Mouse (Mus musculus): ENCODE results near the gene Ankrd54.
"Not testable (repeated sequence)": the region's sequence is repeated elsewhere in the genome, so short reads cannot be mapped to it uniquely, and the experiment has no call there.

Gene Ankrd54

DNA sequence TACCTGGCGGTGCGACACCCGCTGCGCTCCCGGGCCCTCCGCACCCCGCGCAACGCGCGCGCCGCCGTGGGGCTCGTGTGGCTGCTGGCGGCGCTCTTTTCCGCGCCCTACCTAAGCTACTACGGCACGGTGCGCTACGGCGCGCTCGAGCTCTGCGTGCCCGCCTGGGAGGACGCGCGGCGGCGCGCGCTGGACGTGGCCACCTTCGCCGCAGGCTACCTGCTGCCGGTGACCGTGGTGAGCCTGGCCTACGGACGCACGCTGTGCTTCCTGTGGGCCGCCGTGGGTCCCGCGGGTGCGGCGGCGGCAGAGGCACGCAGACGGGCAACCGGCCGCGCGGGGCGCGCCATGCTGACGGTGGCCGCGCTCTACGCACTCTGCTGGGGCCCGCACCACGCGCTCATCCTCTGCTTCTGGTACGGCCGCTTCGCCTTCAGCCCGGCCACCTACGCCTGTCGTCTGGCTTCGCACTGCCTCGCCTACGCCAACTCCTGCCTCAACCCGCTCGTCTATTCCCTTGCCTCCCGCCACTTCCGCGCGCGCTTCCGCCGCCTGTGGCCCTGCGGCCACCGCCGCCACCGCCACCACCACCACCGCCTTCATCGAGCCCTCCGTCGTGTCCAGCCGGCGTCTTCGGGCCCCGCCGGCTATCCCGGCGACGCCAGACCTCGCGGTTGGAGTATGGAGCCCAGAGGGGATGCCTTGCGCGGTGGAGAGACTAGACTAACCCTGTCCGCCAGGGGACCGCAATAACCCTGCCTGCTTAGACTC is 19.8 kb downstream of the Ankrd54 start:
- no peak for DNase-seq (ENCODE audit: low read depth)

DNA sequence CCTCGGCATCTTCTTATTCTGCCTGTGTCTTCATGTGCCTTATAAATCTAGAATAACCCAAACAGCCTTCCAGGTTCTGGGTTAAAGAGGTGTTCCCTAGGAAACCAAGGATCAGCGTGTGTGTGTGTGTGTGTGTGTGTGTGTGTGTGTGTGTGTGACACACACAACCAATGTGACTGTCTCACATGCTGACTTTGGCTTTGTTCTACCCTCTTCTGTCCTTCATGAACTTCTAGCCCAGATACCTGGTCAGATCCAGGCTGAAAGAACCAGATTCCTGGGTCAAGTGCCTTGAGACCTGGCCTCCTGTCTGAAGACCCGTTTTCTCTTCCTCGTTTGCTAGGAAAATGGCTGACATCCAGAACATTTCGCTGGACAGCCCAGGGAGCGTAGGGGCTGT is 21.1 kb downstream of the Ankrd54 start, which contains the start of gene Galr3:
Gene Galr3, plus strand, starts transcription at position 301 of the 400 bp plus-strand sequence.
- no peak for DNase-seq (ENCODE audit: low read depth)

DNA sequence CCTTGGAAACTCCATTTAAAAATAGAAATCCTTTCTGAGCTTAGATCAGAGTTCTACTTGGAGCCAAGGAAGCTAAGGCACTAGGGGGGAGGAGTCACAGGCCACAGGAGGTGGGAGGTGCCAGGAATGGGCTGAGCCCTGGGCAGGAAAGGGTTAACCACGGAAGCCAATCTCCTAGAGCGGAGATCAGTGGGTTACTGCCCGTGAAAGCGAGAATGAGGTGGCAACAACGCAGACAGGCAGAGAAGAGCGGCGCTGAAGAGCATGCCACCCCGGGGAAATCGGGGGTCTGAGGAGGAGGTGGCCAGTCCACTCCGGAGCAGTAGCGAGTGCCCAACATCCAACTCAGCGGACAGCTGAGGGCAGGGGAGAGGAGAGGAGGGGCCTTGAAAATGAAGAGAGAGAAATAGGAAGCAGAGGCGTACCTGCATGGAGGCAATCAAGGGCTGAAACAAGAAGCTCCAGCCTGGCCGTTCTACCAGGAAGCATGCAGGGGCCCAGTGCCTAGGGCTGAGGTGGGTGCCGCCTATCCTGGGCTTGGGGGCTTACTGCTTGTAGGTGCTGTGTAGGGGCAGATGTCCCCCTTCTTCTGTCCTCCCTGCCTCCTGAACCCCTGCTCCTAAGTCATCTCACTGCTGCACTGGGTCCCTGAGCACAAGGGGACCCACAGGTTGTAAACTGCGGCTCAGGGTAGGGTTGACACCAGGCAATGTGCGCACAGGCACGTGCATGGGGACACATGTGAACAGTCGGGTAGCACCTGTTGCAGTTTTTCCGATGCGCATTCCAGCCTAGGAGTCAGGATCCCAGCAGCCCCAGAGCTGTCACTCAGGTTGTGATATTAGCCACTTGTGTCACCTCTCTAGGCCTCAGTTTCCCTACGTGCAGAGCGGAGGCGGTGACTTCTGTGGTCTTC is 21.9 kb downstream of the Ankrd54 start:
- no peak for DNase-seq (ENCODE audit: low read depth)

DNA sequence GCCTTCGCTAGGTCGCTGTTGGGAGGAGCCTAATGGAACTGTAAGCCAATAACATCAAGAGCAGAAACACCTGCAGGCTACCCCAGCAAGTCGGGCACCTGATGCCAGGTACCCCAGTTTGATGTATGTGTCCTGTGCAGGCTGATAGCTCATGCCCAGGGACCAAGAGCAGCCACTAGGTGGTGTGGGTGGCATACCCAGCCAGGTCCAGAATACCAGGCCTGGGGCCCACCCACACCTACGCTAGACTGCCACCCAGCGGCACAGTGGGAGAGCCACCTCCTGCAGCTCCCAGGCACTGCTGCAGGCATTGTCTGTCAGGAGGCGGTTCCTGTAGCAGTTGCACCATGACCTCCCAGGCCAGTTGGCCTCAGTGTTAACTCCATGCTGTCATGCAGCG is 23.8 kb downstream of the Ankrd54 start:
- DNase-seq (ENCODE audit: low read depth), result peak; percentile 69

DNA sequence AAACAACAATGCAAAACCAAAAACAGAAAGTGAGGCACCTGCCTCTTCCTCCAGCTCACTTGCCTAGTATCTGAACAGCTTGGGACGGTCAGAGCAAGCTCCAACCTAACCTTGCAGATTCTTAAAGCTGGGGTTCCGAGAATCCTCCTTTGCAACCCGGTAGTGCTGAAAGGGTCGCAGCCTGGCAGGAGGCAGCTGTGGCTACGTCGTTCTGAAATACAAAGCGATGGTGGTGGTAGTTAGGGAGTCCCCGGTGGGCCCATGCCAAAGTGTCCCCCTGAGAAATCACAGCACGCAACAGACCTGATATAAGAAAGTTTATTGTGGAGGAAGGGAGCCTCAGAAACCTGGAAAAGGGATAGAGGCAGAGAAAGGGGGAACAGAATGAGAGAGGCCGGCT is 24.4 kb downstream of the Ankrd54 start:
- DNase-seq (ENCODE audit: low read depth), result no peak

DNA sequence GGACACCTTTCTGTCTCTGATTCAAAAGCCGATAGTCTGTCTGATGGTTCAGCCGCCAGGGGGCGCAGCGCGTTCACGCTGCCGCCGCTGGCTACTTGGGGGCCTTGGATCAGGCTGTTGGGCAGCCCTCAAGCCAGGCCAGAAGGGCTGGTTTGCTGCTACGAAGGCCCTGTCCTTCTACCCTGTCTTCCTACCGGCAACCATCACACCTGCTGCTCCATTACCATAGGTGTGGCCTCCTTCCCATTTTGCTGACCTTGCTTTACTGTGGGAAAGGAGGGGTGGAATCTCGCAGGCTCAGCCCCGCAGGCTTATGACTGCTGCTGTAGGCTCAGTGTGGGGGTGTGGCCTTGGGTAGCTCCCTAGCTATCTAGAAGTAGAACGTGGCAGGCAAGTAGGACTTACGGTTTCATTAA is 24.8 kb downstream of the Ankrd54 start:
- DNase-seq (ENCODE audit: low read depth), result no peak

DNA sequence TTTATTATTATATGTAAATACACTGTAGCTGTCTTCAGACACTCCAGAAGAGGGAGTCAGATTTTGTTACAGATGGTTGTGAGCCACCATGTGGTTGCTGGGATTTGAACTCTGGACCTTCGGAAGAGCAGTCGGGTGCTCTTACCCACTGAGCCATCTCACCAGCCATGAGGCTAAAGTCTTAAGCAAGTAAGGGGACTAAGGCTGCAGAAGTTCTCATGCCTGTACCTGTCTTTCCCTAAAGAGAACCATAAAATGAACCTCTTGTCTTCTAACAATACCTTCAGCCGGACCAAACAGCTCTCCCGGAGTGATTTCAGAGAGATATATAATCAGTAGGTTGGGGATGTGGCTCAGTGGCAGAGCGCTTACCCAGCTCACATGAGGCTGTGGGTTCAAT is 30.8 kb downstream of the Ankrd54 start:
- not testable (repeated sequence) for DNase-seq (ENCODE audit: low read depth)

DNA sequence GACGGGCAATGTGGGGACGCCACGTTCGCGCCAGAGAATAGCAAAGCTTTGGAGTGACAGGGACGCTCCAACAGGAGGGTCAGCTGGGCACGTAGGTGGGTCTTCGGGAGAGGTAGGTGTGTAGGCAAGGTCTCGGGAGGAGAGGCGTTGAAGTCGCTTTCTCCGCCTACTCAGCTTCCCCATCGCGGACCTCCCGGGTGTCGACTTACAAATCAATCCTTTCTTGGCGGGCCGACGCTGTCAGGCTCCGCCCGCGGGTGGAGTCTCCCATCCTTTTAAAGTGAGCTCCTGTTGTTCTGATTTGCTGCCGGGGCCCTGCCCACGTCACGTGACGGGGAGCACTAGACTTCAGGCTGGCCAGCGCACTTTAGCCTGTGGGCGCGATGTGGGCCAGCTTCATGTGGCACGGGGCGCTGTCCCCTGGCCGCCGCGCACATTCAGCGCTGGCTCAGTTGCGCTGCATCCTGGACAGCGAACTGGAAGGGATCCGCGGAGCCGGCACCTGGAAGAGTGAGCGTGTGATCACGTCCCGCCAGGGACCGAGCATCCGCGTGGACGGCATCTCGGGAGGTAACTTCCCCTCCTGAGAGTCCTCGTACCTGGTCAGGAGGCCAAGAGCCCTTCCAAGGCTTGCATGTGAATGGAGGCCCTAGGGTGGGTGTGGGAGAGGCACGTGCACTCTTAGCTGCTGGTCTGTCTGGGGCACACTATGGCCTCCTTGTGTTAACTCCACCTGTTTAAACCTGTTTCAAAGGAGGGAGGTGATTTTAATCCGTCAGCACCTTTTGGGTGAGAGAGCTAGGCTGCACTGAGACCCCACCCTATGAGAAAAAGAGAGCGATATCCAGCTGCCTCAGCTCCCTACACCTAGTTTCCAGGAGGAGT is 31.9 kb downstream of the Ankrd54 start:
- DNase-seq (ENCODE audit: low read depth), result peak; percentile 91

DNA sequence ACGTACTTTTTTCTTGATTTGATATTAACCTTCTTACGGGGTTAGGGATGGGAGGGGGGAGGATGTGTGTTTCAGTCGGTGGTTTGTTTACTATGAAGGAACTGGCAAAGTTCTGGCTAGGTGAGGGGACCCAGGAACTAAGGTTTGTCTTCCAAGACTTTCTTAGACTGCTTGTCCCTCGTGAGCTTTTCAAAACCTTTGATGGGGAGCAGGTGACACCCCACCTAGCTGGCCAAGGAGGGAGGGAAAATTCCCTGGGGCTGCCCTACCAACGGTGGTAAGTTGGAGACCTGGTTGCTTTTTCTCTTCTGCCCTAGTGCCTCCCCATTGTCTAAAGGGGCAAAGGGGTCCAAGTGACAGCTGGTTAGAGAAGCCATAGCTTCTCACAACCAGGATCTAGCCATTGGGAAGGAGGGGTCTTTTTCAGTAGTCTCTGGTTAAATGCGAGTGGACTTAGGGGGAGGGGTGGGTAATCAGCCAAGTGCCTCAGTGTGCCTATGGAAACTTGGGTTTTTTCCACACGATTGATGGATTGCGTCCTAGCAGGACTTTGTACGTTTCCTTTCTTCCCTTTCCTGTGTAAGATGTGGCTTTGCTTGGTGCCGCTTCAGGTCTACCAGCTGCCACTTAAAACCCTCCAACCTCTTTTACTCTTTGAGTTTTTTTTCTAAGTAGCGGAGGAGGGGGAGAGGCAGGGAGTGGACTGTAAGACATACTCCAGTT is 33.0 kb downstream of the Ankrd54 start:
- DNase-seq (ENCODE audit: low read depth), result no peak

DNA sequence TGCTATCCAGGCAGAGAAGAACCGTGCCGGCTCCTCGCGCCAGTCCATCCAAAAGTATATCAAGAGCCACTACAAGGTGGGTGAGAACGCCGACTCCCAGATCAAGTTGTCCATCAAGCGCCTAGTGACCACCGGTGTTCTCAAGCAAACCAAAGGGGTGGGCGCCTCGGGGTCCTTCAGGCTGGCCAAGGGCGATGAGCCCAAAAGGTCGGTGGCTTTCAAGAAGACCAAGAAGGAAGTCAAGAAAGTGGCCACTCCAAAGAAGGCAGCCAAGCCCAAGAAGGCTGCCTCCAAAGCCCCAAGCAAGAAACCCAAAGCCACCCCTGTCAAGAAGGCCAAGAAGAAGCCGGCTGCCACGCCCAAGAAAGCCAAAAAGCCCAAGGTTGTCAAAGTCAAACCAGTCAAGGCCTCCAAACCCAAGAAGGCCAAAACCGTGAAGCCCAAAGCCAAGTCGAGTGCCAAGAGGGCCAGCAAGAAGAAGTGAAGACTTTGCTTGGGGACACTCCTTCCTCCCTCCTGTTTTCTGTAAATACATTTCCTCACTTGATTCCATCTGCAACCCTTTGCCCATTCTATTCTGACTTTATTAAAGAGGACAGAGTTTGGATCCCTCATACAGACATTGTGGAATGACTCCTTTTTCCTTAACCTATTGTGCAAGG is 33.7 kb downstream of the Ankrd54 start:
- no peak for DNase-seq (ENCODE audit: low read depth)

DNA sequence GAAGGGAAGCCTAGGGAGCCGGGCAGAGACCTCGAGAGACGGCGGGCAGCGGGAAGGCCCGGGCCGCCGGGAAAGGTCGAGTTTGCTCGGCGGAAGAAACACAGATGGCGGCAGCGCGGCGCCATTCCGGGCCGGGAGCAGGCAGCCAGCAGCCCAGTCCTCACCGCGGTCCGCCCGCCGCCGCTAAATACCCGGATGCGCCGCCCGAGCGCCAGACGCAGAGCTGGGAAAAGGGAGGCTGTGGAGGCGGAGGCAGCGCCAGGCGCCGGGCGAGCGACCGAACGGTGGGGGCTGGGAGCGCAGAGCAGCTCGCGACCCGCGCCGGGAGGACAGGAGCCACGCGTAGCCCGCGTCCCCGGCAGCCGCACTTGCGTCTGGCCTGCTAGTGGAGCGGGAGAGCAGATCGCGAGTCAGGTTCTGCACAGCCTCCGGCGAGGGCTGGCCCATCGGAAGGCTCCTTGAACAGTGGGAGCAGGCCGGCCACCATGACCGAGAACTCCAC is 34.4 kb downstream of the Ankrd54 start, which contains the start of gene H1f0:
Gene H1f0, plus strand, starts transcription at position 214 of the 502 bp plus-strand sequence.
- peak; percentile 60 for DNase-seq (ENCODE audit: low read depth)

DNA sequence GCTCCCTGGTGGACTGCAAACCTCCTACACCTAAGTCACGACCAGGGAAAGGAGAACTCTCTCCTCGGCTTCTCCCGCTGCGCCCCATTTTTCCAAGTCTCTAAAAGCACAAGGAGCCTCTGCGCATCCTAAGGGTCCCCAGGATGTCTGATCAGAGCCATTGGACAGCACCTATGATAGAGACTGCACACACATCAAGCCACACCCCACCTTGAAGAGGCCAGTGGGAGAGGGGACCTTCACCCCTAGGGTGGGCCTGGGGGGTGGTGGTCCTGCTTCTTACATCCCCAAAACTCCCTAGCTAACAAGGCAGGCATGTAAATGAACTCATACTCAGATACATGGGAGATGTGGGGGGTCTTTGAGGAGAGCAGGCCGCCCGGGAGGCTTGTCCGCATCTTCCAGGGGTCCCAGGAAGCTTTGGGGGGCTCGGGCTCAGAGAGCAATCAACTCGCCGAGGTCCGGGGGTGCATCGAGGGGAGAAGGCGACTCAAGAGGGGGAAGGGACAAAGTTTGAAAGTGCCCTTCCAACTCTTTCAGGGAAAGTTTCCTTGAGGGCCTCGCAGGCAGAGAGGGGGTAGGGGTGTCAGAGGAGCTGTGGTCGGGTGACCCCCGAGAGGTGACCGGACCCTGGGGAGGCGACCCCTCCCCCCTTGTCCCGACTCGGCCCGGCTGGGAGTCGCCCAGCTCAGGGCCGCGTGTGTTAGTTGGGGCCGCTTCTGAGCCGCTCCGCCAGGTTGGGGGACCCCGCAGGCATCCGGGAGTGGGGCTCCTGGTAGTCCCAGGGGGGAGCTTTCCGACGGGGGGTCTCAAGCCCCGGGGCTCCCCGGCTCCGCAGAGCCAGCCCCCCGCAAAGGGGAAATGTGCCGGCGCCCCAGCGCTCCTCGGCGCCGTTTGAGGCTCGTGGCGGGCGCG is 35.1 kb downstream of the Ankrd54 start:
- DNase-seq (ENCODE audit: low read depth), result no peak

DNA sequence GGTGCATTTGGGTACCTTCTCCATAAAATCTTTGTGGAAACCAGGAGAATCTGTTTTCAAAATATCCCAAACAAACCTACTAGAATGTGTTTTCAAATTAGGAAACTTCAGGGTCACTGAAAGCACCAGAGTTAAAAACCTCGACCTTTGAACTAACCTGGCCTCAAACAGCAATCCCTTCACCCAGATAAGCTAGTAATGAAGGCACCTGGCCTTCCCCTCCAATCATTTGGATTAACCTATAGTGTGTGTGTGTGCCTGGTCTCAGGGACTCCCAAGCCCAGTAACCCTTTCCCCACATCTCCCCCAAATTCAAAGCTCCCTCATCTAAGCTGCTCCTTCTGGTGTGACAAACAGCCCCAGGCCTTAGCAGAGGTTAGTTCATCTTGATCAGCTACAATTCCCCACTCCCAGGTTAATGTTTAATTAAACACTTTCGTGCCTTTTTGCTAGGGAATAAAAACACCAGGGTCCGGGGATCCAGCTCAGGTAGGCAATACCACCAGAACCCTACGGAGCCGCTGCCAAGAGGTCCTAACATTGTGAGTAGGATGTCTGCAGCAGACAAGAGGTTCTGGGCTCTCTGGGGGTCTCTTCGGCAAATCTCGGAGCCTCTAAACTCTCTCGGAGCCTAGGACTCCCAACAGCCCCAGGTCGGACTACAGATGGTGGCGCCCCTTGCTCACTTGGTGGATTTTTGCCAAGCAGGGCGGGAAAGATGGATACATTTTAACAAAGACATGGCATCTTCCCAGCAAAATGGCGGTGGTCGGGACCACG is 36.0 kb downstream of the Ankrd54 start:
- DNase-seq (ENCODE audit: low read depth), result no peak

DNA sequence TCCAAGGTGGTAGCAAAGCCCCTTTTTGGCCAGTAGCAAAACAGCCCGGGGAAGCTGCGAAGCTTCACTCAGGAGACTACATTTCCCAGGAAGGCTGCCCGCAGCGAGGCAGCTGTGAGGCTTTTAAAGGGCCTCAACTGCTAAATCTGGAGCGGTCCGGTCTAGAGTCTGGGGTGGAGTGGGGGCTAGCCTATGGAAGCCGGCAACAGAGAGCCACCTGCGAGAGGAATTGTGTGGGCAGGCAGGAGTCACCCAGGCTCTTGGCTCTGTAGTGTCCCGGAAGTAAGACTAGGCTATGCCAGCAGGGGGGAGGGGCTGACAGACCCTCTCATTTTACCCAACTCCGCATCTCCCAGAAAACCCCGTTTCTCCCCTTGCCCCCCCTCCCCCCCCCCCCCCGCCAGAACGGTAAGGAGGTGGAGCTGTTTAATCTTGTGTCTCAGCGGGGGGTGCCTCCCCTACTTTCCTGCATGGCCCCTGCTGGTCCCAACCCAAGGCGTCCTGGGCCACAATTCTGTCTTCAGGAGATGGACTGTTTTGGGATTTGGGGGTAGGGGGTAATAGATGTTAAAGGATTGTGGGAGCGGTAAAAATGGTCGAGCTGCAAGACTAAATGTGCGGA is 36.9 kb downstream of the Ankrd54 start:
- no peak for DNase-seq (ENCODE audit: low read depth)

DNA sequence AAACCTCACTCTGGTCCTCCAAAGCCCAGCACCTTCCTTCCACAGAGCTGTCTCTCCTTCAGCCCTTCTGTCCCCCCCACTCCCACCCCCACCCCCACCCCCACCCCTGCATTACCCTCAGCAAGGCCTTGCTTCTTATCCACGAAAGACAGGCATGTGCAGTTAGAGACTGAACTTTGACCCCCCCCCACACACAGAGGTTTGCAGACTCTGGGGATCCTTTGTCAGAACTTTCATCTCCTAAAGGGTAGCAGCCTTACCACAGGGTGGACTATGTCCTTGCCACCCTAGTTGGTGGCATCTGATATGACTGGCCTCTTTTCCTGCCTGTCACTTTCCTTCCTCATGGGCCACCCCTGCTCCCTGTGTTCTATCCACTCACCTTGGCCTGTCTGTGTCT is 39.3 kb downstream of the Ankrd54 start:
- no peak for DNase-seq (ENCODE audit: low read depth)

DNA sequence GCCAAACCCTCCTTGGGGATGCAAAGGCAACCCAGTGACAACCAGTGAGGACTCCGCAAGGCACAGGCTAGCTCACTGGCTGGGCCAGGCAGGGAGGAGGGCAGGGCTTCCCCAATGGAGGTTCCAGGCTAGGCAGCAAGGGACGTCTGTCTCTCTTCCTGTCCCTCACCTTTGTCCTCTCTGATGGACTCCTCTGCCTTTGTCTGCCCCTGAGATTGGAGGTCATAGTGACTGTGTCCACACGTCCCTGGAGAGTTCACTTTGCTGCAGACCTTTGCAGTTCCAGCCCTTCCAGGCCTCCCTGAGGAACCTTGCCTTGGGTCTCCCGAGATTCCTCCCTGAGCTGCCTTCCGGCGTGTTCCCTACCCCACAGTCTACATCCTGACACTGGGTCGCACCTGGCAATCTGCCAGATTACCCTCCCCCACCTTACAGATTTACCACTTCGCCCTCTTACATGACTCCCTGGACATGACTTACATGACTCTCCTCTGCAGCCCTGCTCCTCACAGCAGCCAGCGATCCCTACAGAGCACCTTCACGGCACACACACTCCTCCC is 39.9 kb downstream of the Ankrd54 start:
- no peak for DNase-seq (ENCODE audit: low read depth)

DNA sequence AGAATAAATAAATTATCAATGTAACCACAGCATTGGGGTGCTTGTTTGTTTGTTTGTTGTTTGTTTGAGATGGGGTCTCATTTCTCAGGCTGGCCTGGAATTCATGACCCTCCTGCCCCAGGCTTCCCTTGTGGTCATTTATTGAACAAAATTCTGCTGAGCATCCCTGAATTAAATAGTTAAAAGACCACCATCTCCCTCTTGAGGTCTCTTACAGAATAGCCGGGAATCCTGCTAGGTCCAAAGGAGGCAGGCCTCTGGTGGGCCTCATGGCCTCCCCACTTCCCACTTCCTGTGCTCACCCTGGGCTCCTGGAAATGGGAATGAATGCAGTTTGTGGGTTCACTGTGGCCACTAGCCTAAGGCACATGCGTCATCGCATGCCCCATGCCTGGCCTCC is 43.8 kb downstream of the Ankrd54 start:
- DNase-seq (ENCODE audit: low read depth), result no peak

DNA sequence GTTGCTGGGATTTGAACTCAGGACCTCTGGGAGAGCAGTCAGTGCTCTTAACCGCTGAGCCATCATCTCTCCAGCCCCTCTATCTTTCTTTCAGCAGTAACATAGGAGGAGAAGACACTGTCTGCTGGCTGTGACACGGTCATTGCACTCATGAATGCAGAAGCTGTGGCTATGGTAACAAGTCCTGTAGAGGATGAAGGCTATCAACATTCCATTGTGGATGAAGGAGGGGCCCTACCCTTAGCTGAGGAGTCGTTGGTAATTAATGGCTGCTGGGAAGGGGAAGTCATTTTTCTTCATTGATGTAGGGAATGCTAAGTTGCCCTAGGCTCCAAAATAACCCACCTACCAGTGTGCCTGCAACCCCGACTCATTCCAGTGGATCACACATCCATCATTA is 44.5 kb downstream of the Ankrd54 start:
- DNase-seq (ENCODE audit: low read depth), result no peak

All from fibroblast of lung, adult 2 months (primary cell).